Mouse (Mus musculus) neural tube, embryonic 11.5 days (tissue): ENCODE data around the gene Gm32687. TPM values are rescaled to one million over a fixed set of nuclear protein-coding genes. Genes with fewer than 3 reads are reported as not detected.
"Not testable (repeated sequence)": the region's sequence is repeated elsewhere in the genome, so short reads cannot be mapped to it uniquely, and the experiment has no call there.

Experiments used
- ATAC-seq: fragments of 200-750 bp; cut with Nextera tagmentation; 2 replicates; pipeline ENCODE4 v1.8.0; 2017; ENCODE audit warnings: moderate number of reproducible peaks, mild to moderate bottlenecking, moderate TSS enrichment, moderate library complexity; ENCODE audit not compliant: insufficient read depth, low FRiP score, low TSS enrichment
- DNase-seq: peaks from one replicate; pipeline ENCODE4 v3.0.0-alpha.2; 2015; ENCODE audit warnings: low spot score
- H3K27ac ChIP-seq: fragments of 300-500 bp; sonication (generic); 2 replicates; pipeline ENCODE4 v1.5.1; 2014; ENCODE audit warnings: low read depth, mild to moderate bottlenecking, low read length
- H3K27me3 ChIP-seq: fragments of 300-500 bp; sonication (generic); 2 replicates; pipeline ENCODE4 v1.6.1; 2014; ENCODE audit warnings: mild to moderate bottlenecking, low read length, mixed read lengths; ENCODE audit not compliant: control insufficient read depth, insufficient read depth
- H3K36me3 ChIP-seq: fragments of 300-500 bp; sonication (generic); 2 replicates; pipeline ENCODE4 v1.6.1; 2014; ENCODE audit warnings: mild to moderate bottlenecking, low read length, moderate library complexity, mixed read lengths; ENCODE audit not compliant: control insufficient read depth, insufficient read depth
- H3K4me1 ChIP-seq: fragments of 300-500 bp; sonication (generic); 2 replicates; pipeline ENCODE4 v1.6.1; 2014; ENCODE audit warnings: low read length, mixed read lengths; ENCODE audit not compliant: control insufficient read depth, insufficient read depth
- H3K4me2 ChIP-seq: fragments of 300-500 bp; sonication (generic); 2 replicates; pipeline ENCODE4 v1.6.1; 2014; ENCODE audit warnings: low read depth, mild to moderate bottlenecking, moderate library complexity
- H3K4me3 ChIP-seq: fragments of 300-500 bp; sonication (generic); 2 replicates; pipeline ENCODE4 v1.5.1; 2014; ENCODE audit warnings: low read depth, low read length
- H3K9ac ChIP-seq: fragments of 300-500 bp; sonication (generic); 2 replicates; pipeline ENCODE4 v1.6.1; 2014; ENCODE audit warnings: mild to moderate bottlenecking, low read length
- H3K9me3 ChIP-seq: fragments of 300-500 bp; sonication (generic); 2 replicates; pipeline ENCODE4 v1.6.1; 2016; ENCODE audit warnings: low read length; ENCODE audit not compliant: control insufficient read depth
- WGBS: fragments of 180-500 bp; shearing (Covaris S2); extraction: QIAGEN DNeasy Blood & Tissue Kit; methylation state at CpG from one replicate; pipeline ENCODE4 v1.1.7; 2014; 5-methylcytosine and 5-hydroxymethylcytosine counted together
- polyA plus RNA-seq: library from polyadenylated mRNA; unstranded; fragments of >200 nt; fragmentation: Nextera tagmentation; extraction: Ambion mirVana; gene quantifications from 2 replicates; pipeline ENCODE4 v1.2.1, GENCODE M21; 2014

Gm32687 gene
- polyA plus RNA-seq: 12.7 and 16.4 TPM in 2 replicates

DNA sequence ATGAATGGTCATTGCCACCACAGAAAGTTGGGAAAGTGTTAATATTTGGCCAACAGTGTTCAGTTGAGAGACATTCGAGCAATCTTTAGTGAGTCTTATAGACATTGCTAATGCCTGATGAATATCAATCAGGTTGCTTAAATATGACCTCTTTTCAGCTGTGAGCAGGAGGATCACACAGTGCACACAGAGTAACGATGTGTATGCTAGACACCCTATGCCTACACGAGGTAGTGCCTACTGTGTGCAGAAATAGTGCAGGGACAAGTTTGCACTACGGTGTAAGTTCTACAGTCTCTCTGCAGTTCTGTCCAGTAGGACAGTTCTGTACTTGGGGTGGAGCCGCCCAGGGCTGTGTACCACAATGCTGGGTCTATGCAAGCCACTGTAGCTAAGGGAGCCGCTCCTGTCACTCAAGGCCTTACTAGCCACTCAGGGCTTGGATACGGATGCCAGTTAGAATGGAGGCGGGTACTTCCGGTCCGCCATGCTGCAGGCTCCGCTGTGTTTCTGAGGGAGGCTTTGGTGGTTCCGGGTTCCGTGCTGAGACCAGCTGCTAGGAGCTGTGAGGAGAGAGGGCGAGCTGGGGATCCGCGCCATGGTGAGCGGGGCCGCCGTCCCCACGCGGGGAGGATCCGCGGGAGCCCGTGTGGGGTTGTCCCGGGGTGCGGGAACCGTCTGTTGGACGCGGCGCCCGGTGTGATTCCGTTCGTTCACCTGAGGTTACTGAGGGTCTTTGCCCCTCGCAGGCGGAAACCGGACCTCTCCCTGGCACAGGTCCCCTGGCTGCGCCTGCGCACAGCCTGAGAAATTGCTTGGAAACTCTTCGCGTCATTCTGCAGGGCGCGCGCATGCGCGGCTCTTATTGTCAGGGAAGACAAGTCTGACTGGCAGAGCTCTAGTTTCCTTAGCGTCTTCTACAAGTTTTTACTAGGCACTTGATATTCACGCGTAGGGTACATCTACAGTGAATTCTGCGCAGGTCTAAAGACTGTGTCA lies at the start of gene Gm32687:
Gene Gm32687, plus strand, starts transcription at position 526 of the 999 bp plus-strand sequence.
- H3K27ac ChIP-seq, DNase-seq, H3K4me2 ChIP-seq, H3K36me3 ChIP-seq, H3K27me3 ChIP-seq, H3K4me1 ChIP-seq, H3K4me3 ChIP-seq, H3K9me3 ChIP-seq, H3K9ac ChIP-seq: not testable (repeated sequence)
- WGBS: 41% methylated on average over 3 of the region's 49 CpGs
- peak; percentile 100 for ATAC-seq

DNA sequence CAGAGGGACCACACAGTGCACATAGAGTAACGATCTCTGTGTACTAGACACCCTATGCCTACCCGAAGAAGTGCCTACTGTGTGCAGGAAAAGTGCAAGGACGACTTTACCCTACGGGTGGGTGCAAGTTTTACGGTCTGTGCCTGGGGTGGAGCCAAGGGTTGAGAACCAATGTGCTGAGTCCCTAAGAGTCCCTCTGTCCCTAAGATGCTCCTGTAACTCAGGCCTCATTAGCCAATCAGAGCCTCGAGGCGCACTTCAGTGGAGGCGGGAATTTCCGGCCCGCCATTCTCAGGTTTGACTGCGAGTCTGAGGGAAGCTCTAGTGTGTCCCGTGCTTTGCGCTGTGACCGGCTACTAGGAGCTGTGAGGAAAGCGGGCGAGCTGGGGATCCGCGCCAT lies 17.5 kb upstream of the Gm32687 start:
- H3K4me2 ChIP-seq, H3K27ac ChIP-seq, H3K27me3 ChIP-seq, H3K9ac ChIP-seq, DNase-seq, H3K4me3 ChIP-seq, H3K36me3 ChIP-seq, ATAC-seq, H3K9me3 ChIP-seq, H3K4me1 ChIP-seq: not testable (repeated sequence)
- WGBS: no CpG with 5 or more reads among the region's 18 CpGs

- not testable (repeated sequence) for H3K27me3 ChIP-seq, H3K4me3 ChIP-seq, DNase-seq, H3K9ac ChIP-seq, H3K36me3 ChIP-seq, H3K4me1 ChIP-seq, H3K27ac ChIP-seq, H3K4me2 ChIP-seq, H3K9me3 ChIP-seq
- ATAC-seq: peak; percentile 98
- WGBS: no CpG with 5 or more reads among the region's 43 CpGs
These were observed 66.4 kb downstream of the Gm32687 start, which contains the start of gene Zfp781 for GRCm38 (mm10) chr10:81929842-81930743. Zfp781 (minus strand) TSS chr10:81930480.

Other genes with a start within 250 kb of the Gm32687 start
- gene Sirt6, start 236.1 kb upstream of the Gm32687 start, polyA plus RNA-seq: 45.7 and 46.6 TPM in 2 replicates
- 4.0 and 4.6 TPM in 2 replicates for gene Ankrd24, start 235.4 kb upstream of the Gm32687 start, polyA plus RNA-seq
- 6.5 and 6.7 TPM in 2 replicates for gene Gm10778, start 214.9 kb upstream of the Gm32687 start, polyA plus RNA-seq
- gene Zfp433, start 159.1 kb upstream of the Gm32687 start, polyA plus RNA-seq: 17.9 and 18.3 TPM in 2 replicates
- 16.3 and 18.0 TPM in 2 replicates for gene Gm3055, start 92.8 kb upstream of the Gm32687 start, polyA plus RNA-seq
- 4.2 and 4.5 TPM in 2 replicates for gene Gm4767, start 51.7 kb upstream of the Gm32687 start, polyA plus RNA-seq
- gene Zfp781, start 66.5 kb downstream of the Gm32687 start, polyA plus RNA-seq: 4.1 and 4.7 TPM in 2 replicates
- 9.8 and 15.0 TPM in 2 replicates for gene Zfp873, start 184.2 kb downstream of the Gm32687 start, polyA plus RNA-seq
- 6.0 and 7.4 TPM in 2 replicates for gene BC024063, start 219.4 kb downstream of the Gm32687 start, polyA plus RNA-seq